Mouse (Mus musculus): Measurements from ENCODE around the gene Ssbp2.

GRCm38 (mm10) chr13:91453236-91453635 is 6.8 kb upstream of the Ssbp2 start:
- TF ChIP-seq CTCF (IDR thresholded peaks at IDR 0.05; ENCODE audit: low read depth, low read length), result no peak
- TF ChIP-seq GATA1 (IDR thresholded peaks at IDR 0.05; ENCODE audit: borderline replicate concordance, low read length), result no peak
- TF ChIP-seq TAL1 (conservative IDR thresholded peaks at IDR 0.05; ENCODE audit: low read depth, low read length), result no peak
- no peak for TF ChIP-seq POLR2AphosphoS5 (IDR thresholded peaks at IDR 0.05; ENCODE audit: insufficient replicate concordance, low read depth, low read length)

Measured in G1E (cell line).